Mouse (Mus musculus) spleen, adult 2 months (tissue): ENCODE results near the gene Wscd2.

Experiments
- CTCF ChIP-seq: fragments of 200-500 bp; IDR thresholded peaks from 2 replicates; pipeline ENCODE4 v1.5.1; 2011; ENCODE audit warnings: mild to moderate bottlenecking, inconsistent platforms; ENCODE audit not compliant: insufficient read depth, insufficient read length, insufficient replicate concordance; ENCODE audit errors: extremely low read depth
- POLR2A ChIP-seq: fragments of 200-500 bp; IDR thresholded peaks from 2 replicates; pipeline ENCODE4 v1.6.1; 2011; ENCODE audit warnings: low read depth, low read length, inconsistent platforms

DNA sequence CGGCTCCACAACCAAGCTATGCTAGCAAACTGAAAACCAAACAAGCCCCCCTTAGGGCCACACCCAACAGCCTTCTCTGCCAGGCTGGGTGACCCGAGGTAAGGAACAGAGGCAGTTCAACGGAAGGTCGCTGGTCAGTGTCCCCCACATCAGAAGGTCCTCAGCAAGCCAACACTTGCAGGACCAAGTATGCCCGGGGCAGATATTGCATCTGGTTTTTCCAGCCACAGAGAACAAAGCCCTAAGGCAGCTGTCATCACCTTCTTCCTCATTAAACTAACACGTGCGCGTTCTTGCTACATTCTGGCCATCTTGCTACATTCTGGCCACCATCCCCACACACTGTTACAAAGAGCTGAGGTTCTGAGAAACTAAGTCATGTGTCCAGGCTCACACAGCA lies 136.2 kb downstream of the Wscd2 start:
- TF ChIP-seq CTCF (no peak), POLR2A (no peak)
